Mouse (Mus musculus) layer of hippocampus, adult 6 months (tissue): ENCODE results near the gene Fam170b. TPM values are rescaled to one million over a fixed set of nuclear protein-coding genes. Genes with fewer than 3 reads are reported as not detected.

Experiments used
- long read RNA-seq, 2 experiments: library from polyadenylated mRNA; unstranded; transcript quantifications; one replicate each; pipeline ENCODE4 v2.0.0; 2019 to 2020
- polyA plus RNA-seq: library from polyadenylated mRNA; unstranded; fragments of <200 nt; fragmentation: Nextera tagmentation; gene quantifications from 2 replicates; pipeline ENCODE4 v1.2.3, GENCODE M21; 2021

The Fam170b gene
- polyA plus RNA-seq: not detected in 2 replicates
- long read RNA-seq, experiment 1: 0 reads
- long read RNA-seq, experiment 2: 0 reads

DNA sequence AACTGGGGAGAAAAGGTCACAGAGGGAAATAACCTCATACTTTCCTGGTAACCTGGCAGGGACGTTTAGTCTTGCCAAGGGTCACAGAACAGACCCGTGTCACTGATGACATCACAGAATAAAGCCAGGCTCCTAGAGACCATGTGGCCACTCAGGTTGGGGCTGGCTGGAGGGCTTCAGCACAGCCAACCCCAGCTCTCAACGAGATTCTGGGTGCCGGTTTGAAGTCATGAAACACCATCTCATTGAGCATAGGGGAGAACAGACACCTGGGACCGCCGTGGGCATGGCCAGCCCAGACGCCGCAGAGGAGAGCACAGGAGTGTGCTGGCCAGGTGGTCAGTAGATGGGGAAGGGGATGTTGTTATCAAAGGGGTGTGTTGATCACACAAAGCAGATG is at the start of gene Fam170b:
Gene Fam170b (plus strand): TSS at position 116 of the 400 bp plus-strand sequence.

GRCm38 (mm10) chr14:32785556-32786130 is 48.1 kb upstream of the Fam170b start, which contains the start of gene Tmem273:
Gene Tmem273, plus strand, starts transcription at chr14:32785963.

GRCm38 (mm10) chr14:32856681-32857328 is 23.0 kb downstream of the Fam170b start, which contains the start of gene Vstm4:
Gene Vstm4, plus strand, starts transcription at chr14:32856756.

Other genes with a start within 250 kb of the Fam170b start
- gene Prrxl1, start 234.6 kb upstream of the Fam170b start, polyA plus RNA-seq: 0.09 TPM in 1 of 2 replicates, not detected in the other
- 0.03 TPM in 2 replicates for gene 3425401B19Rik, start 148.7 kb upstream of the Fam170b start, polyA plus RNA-seq
- 0.43 and 0.48 TPM in 2 replicates for gene Tmem273, start 48.0 kb upstream of the Fam170b start, polyA plus RNA-seq
- gene Vstm4, start 22.8 kb downstream of the Fam170b start, polyA plus RNA-seq: 2.8 TPM in 2 replicates
- 0.58 and 1.0 TPM in 2 replicates for gene Lrrc18, start 157.4 kb downstream of the Fam170b start, polyA plus RNA-seq